ENCODE assay signal across 9 mouse cellular contexts in the genomic region with DNA sequence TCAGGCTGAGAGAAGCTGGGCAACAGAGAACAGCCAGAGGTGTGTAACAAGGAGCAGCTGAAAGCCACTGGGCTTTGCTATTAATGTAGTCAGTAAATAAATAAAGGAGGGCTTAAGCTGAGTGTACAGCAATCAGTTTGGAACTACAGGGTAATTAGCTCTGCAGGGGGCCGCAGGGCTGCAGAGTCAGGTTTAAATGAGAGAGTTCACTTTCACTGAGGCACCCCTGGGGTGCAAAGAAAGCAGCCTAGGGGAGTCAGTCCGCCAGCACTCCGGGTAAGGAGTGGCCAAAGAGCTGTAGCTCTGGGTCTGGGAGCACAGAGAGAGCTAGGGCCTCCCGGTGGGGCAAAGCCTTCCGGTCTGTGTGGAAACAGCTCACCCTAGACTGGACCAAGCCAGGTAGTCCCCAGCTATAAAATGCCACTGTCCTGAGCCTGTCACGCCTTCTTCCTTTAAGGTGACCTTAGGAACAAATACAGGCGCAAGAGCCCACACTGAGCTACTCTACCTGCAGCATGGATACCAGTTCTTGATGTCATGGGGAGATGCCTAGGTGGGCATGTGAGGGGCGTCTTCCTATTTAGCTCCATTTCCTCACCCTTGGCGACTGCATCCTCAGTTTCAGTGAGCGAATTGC. TPM values are rescaled to one million over a fixed set of nuclear protein-coding genes. Genes with fewer than 3 reads are reported as not detected.
DNase-seq lines count a peak whose midpoint lies in the region; ATAC-seq lines count a peak whose summit lies in the region.
"Had no signal": no experiment of that assay in that cellular context is flagged by ENCODE, and none has a peak within 500 bp of the region (broad histone marks: within the 10 kb centered on the region; RNA-seq: fewer than 3 reads in every experiment).

No protein-coding gene starts in this region.

- ATAC-seq in kidney, embryonic 15.5 days (replicated peaks; ENCODE audit: low FRiP score), result no peak
- ATAC-seq: Patski had no signal

- peaks cover 30% of the 10 kb centered on the region for H3K4me1 ChIP-seq in kidney, embryonic 15.5 days

- peak; percentile 25 for DNase-seq in adrenal gland, postnatal 14 days
- DNase-seq in adrenal gland, adult 2 months, result no peak
- peak; percentile 55 for DNase-seq in kidney, adult 18-20 months
- DNase-seq in NIH3T3 (ENCODE audit: low read depth) (peak; percentile 13), MN1 (ENCODE audit: low spot score) (no peak)
- DNase-seq in kidney, adult 9 months, result peak; percentile 44
- DNase-seq in thymus, postnatal 10 days (ENCODE audit: low spot score in 2 of 2), result no peak

- H3K27ac ChIP-seq in kidney, embryonic 15.5 days, result no peak overlapping the region

- no peak overlapping the region for H3K9ac ChIP-seq in kidney, embryonic 15.5 days

- 0 out of 2 replicates have a peak, but pooled peaks cover 6% of the 10 kb centered on the region for H3K9me3 ChIP-seq in kidney, embryonic 15.5 days (replicated peaks)

- H3K27me3 ChIP-seq in kidney, embryonic 15.5 days, result peaks cover 39% of the 10 kb centered on the region

- WGBS in kidney, embryonic 15.5 days, result 28% methylated on average over 10 of the region's 10 CpGs

- no peak overlapping the region for H3K4me3 ChIP-seq in kidney, embryonic 15.5 days (replicated peaks)

- no peaks in the 10 kb centered on the region for H3K36me3 ChIP-seq in kidney, embryonic 15.5 days

- H3K4me2 ChIP-seq in kidney, embryonic 15.5 days, result no peak overlapping the region

RNA-seq across cellular contexts. Expression of a gene that starts 42.8 kb away (rescaled TPM):
- total RNA-seq in adrenal gland, postnatal 14 days (2021), result 14.4 and 20.7 TPM in 2 replicates
- 100 to 1,000 TPM in 1 of 2 experiments, 10 to 100 TPM in 1; 25.8 to 147 TPM for total RNA-seq in adrenal gland, adult 2 months (2021)
- polyA plus RNA-seq in adrenal gland, adult 2 months (2012; rRNA removed), result 4.1 and 9.5 TPM in 2 replicates
- polyA plus RNA-seq in kidney, embryonic 15.5 days (2015; fragmentation: Nextera tagmentation; extraction: Ambion mirVana), result 2.2 and 3.5 TPM in 2 replicates

Comparison
In these comparisons a context has a peak if more than half of its experiments do, and no peak if none do; other contexts are left out.
1. DNase-seq: peak in adrenal gland, postnatal 14 days (single experiment), kidney, adult 18-20 months (single experiment), NIH3T3 (single experiment) and kidney, adult 9 months (single experiment); none in adrenal gland, adult 2 months (single experiment), MN1 (single experiment) and thymus, postnatal 10 days (0 of 2).